Mouse (Mus musculus): Measurements from ENCODE around the gene B4galt5.
A peak's percentile ranks its signal among the peaks of the same experiment; 100 is the strongest.

The B4galt5 gene

GRCm38 (mm10) chr2:167277026-167277425 is 72.0 kb downstream of the B4galt5 start:
- DNase-seq (ENCODE audit: low spot score), result peak; percentile 2

GRCm38 (mm10) chr2:167275856-167276255 is 73.1 kb downstream of the B4galt5 start:
- peak; percentile 2 for DNase-seq (ENCODE audit: low spot score)

- DNase-seq (ENCODE audit: low spot score), result peak; percentile 1
Observed at GRCm38 (mm10) chr2:167274713-167275465, 74.1 kb downstream of the B4galt5 start.

GRCm38 (mm10) chr2:167273206-167273740 is 75.7 kb downstream of the B4galt5 start:
- peak; percentile 6 for DNase-seq (ENCODE audit: low spot score)

- DNase-seq (ENCODE audit: low spot score), result peak; percentile 2
Observed at GRCm38 (mm10) chr2:167272706-167273105, 76.3 kb downstream of the B4galt5 start.

GRCm38 (mm10) chr2:167271121-167271521 is 77.9 kb downstream of the B4galt5 start:
- DNase-seq (ENCODE audit: low spot score), result peak; percentile 7

GRCm38 (mm10) chr2:167270496-167270895 is 78.5 kb downstream of the B4galt5 start:
- DNase-seq (ENCODE audit: low spot score), result peak; percentile 1

- peak; percentile 2 for DNase-seq (ENCODE audit: low spot score)
Observed at GRCm38 (mm10) chr2:167268721-167269120, 80.3 kb downstream of the B4galt5 start.

- peak; percentile 2 for DNase-seq (ENCODE audit: low spot score)
Observed at GRCm38 (mm10) chr2:167268411-167268690, 80.6 kb downstream of the B4galt5 start.

- peak; percentile 1 for DNase-seq (ENCODE audit: low spot score)
Observed at GRCm38 (mm10) chr2:167267531-167268410, 81.2 kb downstream of the B4galt5 start.

- no peak for DNase-seq (ENCODE audit: low spot score)
Observed at GRCm38 (mm10) chr2:167266231-167266630, 82.8 kb downstream of the B4galt5 start.

- no peak for DNase-seq (ENCODE audit: low spot score)
Observed at GRCm38 (mm10) chr2:167265806-167266205, 83.2 kb downstream of the B4galt5 start.

- DNase-seq (ENCODE audit: low spot score), result peak; percentile 1
Observed at GRCm38 (mm10) chr2:167265021-167265420, 84.0 kb downstream of the B4galt5 start.

- no peak for DNase-seq (ENCODE audit: low spot score)
Observed at GRCm38 (mm10) chr2:167263931-167264330, 85.1 kb downstream of the B4galt5 start.

GRCm38 (mm10) chr2:167263040-167263810 is 85.8 kb downstream of the B4galt5 start:
- DNase-seq (ENCODE audit: low spot score), result peak; percentile 60

- DNase-seq (ENCODE audit: low spot score), result no peak
Observed at GRCm38 (mm10) chr2:167262433-167262832, 86.5 kb downstream of the B4galt5 start.

- no peak for DNase-seq (ENCODE audit: low spot score)
Observed at GRCm38 (mm10) chr2:167261106-167261505, 87.9 kb downstream of the B4galt5 start.

GRCm38 (mm10) chr2:167257790-167258189 is 91.2 kb downstream of the B4galt5 start:
- DNase-seq (ENCODE audit: low spot score), result no peak

- no peak for DNase-seq (ENCODE audit: low spot score)
Observed at GRCm38 (mm10) chr2:167254808-167255207, 94.2 kb downstream of the B4galt5 start.

GRCm38 (mm10) chr2:167254185-167254584 is 94.8 kb downstream of the B4galt5 start:
- DNase-seq (ENCODE audit: low spot score), result peak; percentile 64

GRCm38 (mm10) chr2:167253476-167253875 is 95.5 kb downstream of the B4galt5 start:
- no peak for DNase-seq (ENCODE audit: low spot score)

- no peak for DNase-seq (ENCODE audit: low spot score)
Observed at GRCm38 (mm10) chr2:167252057-167252687, 96.8 kb downstream of the B4galt5 start.

Measured in urinary bladder, postnatal 25 days (tissue).